Mouse (Mus musculus) left cerebral cortex, postnatal 4 days (tissue): Measurements from ENCODE around the gene E130308A19Rik. TPM values are rescaled to one million over a fixed set of nuclear protein-coding genes. Genes with fewer than 3 reads are reported as not detected.

Source experiments
- DNase-seq: peaks from one replicate; pipeline ENCODE4 v3.0.0-alpha.2; 2022
- intact Hi-C: fragments of 180-260 bp; cut with DNase I; formaldehyde crosslinking; loops from one replicate; pipeline ENCODE4 v1.15.1; 2025
- total RNA-seq, 2 experiments: library from RNA; stranded (reverse); gene quantifications; 2 replicates each; pipeline ENCODE4 v1.2.3; 2021

The E130308A19Rik gene
- total RNA-seq: 10 to 100 TPM; 17.7 to 19.2 TPM

GRCm38 (mm10) chr4:59625998-59626910 lies at the start of gene E130308A19Rik:
Gene E130308A19Rik (plus strand): TSS chr4:59626211.
- intact Hi-C loops: loop anchor here (10.0 kb wide), 1 partner anchor 129 kb away; no protein-coding TSS in a partner anchor
- DNase-seq: peak; percentile 85

GRCm38 (mm10) chr4:59580495-59581281 lies 45.3 kb upstream of the E130308A19Rik start:
- intact Hi-C loops: no loop called here
- DNase-seq: peak; percentile 48

GRCm38 (mm10) chr4:59581314-59582185 lies 44.5 kb upstream of the E130308A19Rik start, which contains the start of gene Hsdl2:
Gene Hsdl2 (plus strand): TSS chr4:59581563.
- intact Hi-C loops: no loop called here
- peak; percentile 99 for DNase-seq

- intact Hi-C loops: no loop called here
Observed at GRCm38 (mm10) chr4:59582186-59582585, 43.8 kb upstream of the E130308A19Rik start.

GRCm38 (mm10) chr4:59585097-59585496 lies 40.9 kb upstream of the E130308A19Rik start:
- intact Hi-C loops: no loop called here

More at GRCm38 (mm10) chr4:59582186-59582585, 43.8 kb upstream of the E130308A19Rik start:
- no peak for DNase-seq

GRCm38 (mm10) chr4:59587215-59587871 lies 38.7 kb upstream of the E130308A19Rik start:
- intact Hi-C loops: no loop called here
- DNase-seq: no peak

More at GRCm38 (mm10) chr4:59585097-59585496, 40.9 kb upstream of the E130308A19Rik start:
- DNase-seq: peak; percentile 5

- intact Hi-C loops: no loop called here
- DNase-seq: no peak
Observed at GRCm38 (mm10) chr4:59587872-59588226, 38.2 kb upstream of the E130308A19Rik start.

GRCm38 (mm10) chr4:59594614-59595013 lies 31.4 kb upstream of the E130308A19Rik start:
- no peak for DNase-seq
- intact Hi-C loops: no loop called here

- intact Hi-C loops: no loop called here
- no peak for DNase-seq
Observed at GRCm38 (mm10) chr4:59596556-59596955, 29.5 kb upstream of the E130308A19Rik start.

GRCm38 (mm10) chr4:59602704-59603103 lies 23.3 kb upstream of the E130308A19Rik start:
- no peak for DNase-seq
- intact Hi-C loops: no loop called here

GRCm38 (mm10) chr4:59604892-59605291 lies 21.1 kb upstream of the E130308A19Rik start:
- no peak for DNase-seq
- intact Hi-C loops: no loop called here

- intact Hi-C loops: no loop called here
Observed at GRCm38 (mm10) chr4:59605501-59605900, 20.5 kb upstream of the E130308A19Rik start.

GRCm38 (mm10) chr4:59610411-59610810 lies 15.6 kb upstream of the E130308A19Rik start:
- intact Hi-C loops: no loop called here
- DNase-seq: no peak

More at GRCm38 (mm10) chr4:59605501-59605900, 20.5 kb upstream of the E130308A19Rik start:
- DNase-seq: no peak

GRCm38 (mm10) chr4:59614986-59615385 lies 11.0 kb upstream of the E130308A19Rik start:
- intact Hi-C loops: loop anchor here (5.0 kb wide), 1 partner anchor 167 kb away; no protein-coding TSS in a partner anchor
- DNase-seq: no peak

GRCm38 (mm10) chr4:59619611-59620245 lies 6.3 kb upstream of the E130308A19Rik start:
- intact Hi-C loops: loop anchor here (5.0 to 10.0 kb wide), 2 partner anchors 135 to 163 kb away; no protein-coding TSS in a partner anchor
- DNase-seq: no peak

- no peak for DNase-seq
- intact Hi-C loops: loop anchor here (10.0 kb wide), 1 partner anchor 129 kb away; no protein-coding TSS in a partner anchor
Observed at GRCm38 (mm10) chr4:59625676-59625997, 374 bp upstream of the E130308A19Rik start.

- DNase-seq: no peak
- intact Hi-C loops: loop anchor here (10.0 kb wide), 1 partner anchor 127 kb away; no protein-coding TSS in a partner anchor
Observed at GRCm38 (mm10) chr4:59628255-59628654, 2.2 kb downstream of the E130308A19Rik start.

- no peak for DNase-seq
- intact Hi-C loops: loop anchor here (10.0 kb wide), 1 partner anchor 126 kb away; no protein-coding TSS in a partner anchor
Observed at GRCm38 (mm10) chr4:59629076-59629874, 3.3 kb downstream of the E130308A19Rik start.
